Mouse (Mus musculus) thymus, postnatal 14 days (tissue): ENCODE measurements around the gene Rictor.
"Not testable (repeated sequence)": the region's sequence is repeated elsewhere in the genome, so short reads cannot be mapped to it uniquely, and the experiment has no call there.

Experiments
- DNase-seq: peaks from one replicate; pipeline ENCODE4 v3.0.0; 2021

The Rictor gene

DNA sequence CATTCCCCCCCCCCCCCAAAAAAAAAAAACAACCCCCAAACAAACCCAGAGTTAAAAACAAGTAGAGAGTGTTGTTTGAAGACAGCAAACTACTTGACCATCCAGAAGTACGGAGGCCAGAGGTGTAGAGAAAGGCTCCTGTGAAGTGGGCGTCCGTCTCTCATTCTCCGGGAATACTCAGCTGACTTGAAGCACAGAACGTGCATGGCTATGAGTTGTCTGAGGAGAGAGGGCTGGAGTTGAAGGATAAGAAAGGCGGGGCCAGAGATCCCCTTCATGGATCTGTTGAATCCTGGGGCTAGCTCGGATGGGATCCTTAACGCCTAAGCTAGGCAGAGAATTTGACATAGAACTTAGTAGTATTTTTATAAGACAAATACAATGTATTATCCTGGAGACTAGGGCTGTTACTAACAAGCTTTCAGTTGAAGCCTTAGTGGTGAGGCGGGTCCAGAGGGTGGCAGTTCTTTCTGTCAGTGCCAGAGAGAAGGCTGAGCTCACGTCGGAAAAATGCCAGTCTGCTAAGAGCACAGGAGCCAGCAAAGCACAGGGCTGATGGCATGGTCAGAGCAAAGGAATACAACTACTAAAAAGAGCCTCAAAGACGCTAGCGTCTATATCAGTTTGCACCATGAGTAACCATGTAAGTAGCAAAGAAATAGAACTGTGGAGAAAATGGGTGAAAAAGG is 34.3 kb downstream of the Rictor start:
- DNase-seq, result no peak

DNA sequence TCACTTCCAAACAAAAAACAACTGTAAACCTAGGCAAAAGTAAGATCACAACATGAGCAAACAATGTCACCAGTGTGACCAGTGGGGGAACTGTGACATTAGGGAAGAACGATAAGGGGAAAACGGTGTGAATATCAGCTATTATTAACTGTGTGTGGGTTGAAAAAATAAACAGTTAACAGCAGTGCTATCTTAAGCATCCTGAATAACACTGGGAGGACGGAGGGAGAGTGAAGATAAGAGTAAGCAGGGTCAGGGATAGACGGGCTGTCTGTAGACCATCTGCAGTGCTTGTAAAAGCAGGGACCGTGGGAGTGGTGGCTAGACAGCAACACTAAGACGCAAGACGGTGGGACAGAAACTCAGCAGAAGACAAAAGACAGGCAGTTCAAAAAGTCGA is 35.5 kb downstream of the Rictor start:
- no peak for DNase-seq

DNA sequence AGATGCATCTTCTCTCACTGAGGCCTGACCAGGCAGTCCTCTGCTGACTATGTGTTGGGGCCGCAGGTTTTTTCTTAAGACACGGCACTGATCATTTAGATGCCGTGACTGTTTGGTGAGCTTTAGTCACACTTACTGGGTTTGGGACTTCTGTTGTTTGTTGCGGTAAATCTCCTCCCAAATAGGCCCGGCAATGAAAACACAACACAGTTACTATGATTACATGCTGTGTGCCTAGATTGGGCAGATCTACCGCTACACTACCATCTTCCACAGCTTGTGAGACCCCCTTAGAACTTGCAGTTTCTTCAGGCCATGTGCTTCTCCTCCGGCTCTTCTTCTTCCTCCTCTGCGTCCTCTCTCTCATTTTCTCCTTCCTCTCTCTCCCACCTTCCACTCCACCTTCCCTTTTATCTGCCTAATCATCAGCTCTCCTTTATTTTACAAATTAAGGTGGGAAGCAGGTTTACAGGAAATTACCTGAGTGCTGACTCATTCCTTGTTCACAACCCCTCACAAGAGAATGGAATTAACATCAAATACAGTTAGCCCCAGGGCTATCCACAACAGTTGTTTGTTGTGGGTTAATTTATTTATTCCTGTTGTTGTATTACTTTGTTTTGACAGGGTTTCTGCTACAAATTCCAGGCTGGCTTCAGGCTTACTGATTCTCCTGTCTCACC is 38.3 kb downstream of the Rictor start:
- DNase-seq, result not testable (repeated sequence)

DNA sequence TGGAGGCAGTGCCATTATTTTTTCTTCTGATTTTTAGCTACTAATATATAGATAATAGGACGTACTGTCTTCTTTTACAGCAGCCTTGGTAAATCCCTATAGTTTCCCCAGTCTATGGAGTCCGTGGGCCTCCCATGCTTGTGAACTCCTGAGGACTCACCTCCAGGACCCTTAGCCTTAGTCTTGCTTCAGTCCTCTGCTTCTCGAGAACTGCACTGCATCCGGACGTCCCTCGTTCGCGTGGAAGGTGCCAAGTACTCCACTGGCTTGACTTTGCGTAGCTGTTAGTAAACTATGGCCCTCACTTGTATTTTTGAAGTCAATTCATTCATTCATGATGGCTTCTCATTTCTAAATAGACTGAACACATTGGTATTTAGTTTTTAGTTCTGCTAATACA is 38.8 kb downstream of the Rictor start:
- DNase-seq, result no peak

DNA sequence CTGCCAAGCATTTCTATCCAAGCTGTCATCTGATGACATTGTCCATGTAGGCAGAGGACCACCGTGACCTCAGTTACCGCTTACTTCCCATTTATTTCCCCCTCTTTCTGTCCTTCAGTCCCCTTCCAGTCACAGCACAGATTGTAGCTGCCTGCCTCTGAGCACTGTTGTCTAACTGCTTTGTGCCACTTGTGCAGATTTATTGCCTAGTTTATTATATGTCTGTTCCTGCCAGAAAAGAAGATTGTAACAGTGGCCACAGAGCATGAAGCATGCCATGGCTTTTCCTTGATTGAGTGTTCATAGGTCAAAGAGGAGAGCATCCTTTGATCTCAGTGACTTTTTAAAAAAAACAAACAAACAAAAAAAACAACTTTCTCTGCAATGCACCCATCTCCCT is 46.2 kb downstream of the Rictor start:
- DNase-seq, result no peak

DNA sequence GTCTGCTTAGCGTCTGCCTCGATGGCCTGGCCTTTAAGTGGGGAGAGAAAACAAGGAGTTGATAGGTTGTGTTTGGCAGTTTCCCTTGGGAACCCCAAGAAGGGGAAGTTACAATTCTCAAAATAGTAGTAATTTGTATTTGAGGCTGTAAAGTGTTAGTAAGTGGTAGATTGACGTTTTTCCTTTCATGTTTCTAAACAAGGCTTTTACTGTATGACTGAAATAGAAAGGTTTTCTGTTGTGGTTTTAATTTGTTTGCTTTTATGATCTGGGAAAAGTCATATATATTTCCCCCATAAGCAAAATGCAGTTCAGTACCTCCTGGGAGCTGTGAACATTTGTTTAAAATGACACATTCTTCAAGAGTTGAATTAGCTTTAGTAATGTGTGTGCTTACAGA is 64.1 kb downstream of the Rictor start:
- no peak for DNase-seq

DNA sequence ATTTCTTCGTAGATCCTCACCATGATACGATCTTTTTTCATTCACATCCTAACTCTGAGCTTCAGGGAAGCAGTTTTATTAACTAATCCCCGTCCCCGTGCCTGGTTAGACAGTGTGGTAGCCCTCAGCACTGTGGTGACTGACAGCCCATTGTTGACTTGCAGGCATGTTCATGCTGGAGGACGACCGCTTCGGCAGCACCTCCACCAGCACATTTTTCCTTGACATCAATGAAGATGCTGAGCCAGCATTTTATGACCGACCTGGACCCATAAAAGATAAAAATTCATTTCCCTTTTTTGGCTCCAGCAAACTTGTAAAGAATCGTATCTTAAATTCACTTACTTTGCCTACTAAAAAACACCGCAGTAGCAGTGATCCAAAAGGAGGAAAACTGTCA is 78.0 kb downstream of the Rictor start:
- no peak for DNase-seq

DNA sequence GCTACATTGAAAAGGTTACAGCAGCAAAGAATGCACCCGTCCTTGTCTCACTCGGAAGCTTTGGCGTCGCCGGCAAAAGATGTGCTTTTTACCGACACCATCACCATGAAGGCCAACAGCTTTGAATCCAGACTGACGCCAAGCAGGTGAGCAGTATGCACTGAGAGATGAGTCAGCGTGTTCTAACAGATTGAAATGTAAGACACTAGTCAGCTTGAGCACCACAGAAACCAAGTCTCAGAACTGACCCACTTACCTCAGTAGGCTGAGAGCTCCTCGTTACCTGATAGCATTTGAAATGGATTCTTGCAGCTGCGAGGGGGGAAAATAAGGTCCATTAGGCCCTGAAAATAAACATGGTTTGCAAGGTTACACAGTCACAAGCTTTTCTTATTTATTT is 79.1 kb downstream of the Rictor start:
- DNase-seq, result no peak

DNA sequence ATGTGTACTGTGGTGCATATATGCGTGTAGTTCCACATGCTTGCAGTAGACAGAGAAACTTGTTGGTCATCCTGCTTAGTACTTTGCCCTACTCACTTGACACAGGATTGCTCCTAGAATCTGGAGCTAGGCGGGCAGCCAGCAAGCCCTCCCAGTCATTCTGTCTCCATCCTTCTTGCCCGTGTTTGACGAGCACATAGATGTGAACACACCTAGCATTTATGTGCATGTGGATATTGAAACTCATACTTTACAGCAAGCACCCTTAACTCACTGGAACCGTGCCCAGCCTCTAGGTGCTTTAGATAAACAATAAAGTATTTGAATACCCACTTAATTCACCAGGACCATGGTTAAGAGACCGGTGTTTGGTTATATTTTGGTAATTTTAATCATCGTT is 81.8 kb downstream of the Rictor start:
- no peak for DNase-seq

DNA sequence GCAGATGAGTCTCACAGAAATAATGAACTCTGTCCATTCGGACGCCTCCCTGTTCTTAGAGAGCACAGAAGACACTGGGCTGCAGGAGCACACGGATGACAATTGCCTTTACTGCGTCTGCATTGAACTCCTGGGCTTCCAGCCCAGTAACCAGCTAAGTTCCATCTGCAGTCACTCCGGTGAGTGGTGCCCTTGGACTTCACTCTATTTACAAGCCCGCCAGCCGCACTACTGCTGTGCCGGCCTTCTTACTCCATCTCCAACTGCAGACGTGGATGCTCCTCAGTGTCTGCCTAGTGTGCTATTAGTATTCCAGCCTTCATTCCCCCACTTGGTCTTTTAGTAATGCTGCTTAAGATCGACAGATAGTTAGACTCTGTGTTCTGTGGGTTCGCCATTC is 83.5 kb downstream of the Rictor start:
- no peak for DNase-seq

DNA sequence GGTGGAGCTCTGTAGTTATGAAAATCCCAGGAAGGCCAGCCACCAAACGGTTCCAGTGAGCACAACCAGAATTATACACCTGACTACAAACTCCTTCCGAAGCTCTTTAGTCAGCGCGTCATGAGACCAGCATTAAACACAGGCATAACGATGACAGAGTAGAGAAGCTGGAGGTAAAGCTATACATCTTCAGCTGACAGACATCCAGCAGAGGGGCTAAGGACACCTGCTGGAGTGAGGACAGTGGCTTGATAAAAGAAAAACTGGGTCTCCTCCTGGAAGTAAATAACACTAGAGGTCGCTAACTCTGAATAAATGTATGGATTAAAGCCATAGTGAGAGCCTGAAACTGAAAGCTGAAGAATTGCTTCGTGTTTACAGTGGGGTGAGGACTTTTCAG is 84.7 kb downstream of the Rictor start:
- DNase-seq, result no peak

DNA sequence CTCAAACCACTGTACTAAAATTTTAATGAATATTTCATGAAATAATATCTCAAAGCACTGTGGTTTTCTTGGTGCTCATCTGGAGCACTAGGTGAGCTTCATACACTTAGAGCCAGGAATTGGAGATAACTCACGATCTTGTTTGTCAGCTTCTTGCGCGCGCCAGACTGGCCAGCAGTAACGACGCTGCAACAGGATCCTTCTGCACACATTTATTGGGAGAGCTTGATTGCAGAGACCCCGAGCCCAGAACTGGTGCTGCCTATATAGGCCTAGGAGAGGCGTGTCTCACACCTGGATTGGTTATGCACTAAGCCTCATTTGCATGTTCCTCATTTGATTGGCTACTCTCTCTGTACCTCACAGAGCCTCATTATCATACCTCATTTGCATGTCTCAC is 93.0 kb downstream of the Rictor start:
- not testable (repeated sequence) for DNase-seq

DNA sequence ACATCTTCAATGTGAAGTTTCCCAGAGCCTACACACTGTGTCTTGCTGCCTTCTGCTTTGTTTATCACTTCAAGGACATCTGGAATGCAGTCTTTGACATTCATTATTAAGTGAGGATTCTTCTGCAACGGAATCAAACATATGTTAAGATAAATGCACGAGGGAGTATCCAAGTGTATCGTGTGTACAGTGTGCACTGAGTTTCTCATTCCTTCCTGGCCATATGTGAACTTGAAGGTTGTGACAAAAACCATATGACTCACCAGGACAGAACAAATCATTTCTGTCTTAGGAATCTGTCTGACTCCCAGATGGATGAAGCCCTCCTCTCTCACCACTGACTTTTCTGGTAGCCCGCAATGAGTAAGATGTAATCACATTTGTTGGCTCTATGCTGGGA is 107.6 kb downstream of the Rictor start:
- no peak for DNase-seq

DNA sequence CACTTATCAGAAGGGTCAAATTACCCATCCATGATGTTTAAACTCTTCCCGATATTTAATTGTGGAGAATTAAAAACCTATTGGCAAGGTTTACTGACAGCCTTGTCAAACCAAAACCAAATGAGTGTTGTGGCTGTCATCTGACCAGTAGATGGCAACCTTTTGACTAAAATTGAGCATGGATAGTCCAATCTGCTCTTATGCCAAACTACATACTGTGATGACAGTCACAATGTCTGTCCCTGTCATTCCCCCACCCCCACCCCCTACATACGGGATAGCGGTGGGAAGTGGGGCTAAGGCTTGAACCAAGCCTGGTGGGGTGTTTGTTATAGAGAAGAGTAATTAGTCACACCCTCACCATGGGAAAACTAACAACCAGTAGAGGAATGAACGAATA is 132.0 kb downstream of the Rictor start:
- DNase-seq, result no peak

DNA sequence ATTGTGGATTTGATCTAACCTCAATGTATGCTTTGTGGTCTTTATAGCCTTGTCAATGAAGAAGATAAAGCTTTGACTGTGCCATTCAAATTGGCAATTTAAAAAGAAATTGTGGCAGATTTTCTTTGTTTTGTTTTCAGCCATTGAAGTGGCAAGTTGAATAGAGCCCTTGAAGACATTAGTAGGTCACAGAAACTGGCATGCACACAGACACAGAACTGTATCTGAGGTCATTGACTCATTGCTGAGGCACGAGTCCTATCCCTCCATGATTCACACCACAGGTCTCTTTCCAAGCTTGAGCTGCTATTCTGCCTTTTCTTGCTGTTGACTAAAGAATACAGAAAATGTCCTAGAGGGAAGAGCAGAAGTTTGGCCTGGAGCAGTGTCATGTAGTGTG is 141.7 kb downstream of the Rictor start:
- DNase-seq, result no peak
